Mouse (Mus musculus): ENCODE measurements around the gene Polr3gl.

Gene Polr3gl

DNA sequence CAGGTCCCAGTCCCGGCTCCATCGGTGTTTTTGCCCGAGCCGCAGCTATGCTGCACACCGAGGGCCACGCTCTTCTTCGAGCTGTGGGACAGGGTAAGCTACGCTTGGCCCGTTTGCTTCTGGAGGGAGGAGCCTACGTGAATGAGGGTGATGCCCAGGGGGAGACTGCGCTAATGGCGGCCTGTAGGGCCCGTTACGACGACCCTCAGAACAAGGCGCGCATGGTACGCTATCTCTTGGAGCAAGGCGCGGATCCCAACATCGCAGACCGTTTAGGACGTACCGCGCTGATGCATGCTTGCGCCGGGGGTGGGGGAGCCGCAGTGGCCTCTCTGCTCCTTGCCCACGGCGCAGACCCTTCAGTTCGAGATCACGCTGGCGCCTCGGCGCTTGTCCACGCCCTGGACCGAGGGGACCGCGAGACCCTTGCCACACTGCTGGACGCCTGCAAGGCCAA lies 3.5 kb upstream of the Polr3gl start:
- DNase-seq, result peak; percentile 50

DNA sequence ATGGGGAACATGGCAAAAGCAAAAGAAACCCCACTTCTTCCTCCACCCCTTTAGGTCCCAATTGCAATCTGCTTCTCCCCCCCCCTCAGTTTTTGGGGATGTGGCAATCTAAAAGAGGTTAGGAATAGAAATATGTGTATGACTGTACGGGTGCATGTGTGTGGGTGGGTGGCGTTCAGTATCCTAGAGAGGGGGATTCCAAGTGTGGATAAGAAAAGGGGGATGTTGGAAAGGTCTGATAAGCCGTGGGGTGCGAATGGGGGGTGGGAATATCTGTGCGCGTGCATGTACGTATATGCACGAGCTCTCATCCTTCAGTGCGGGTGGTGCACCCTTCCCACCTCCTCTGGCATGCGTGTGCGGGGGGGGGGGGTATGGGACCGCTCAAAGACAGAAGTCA lies 2.9 kb upstream of the Polr3gl start:
- DNase-seq, result peak; percentile 50

DNA sequence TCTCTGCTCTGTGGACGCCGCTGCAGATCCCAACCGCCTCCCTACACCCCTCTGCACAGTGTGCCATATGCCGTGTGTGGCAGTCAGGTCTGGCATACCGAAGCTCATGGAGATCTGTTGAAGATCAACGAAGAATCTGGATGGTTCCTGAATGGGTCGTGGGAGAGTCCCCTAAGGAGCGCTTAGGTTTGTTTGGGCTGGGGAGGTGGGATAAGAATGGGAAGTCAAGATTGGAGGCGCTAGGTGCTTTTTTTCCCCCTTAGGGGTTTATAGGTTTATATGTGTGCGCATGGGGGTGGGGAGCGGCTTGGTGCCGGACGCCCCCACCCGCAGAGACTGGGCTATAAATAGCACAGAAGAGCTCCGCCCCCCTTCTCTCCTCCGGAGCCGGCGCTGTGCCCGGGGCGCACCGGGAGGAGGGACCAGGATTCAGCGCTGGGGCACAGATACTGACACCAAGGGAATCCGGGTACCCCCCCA lies 2.3 kb upstream of the Polr3gl start, which contains the start of gene Ankrd34a:
TSS of gene Ankrd34a (plus strand) at position 409 of the 480 bp plus-strand sequence.
- peak; percentile 79 for DNase-seq

DNA sequence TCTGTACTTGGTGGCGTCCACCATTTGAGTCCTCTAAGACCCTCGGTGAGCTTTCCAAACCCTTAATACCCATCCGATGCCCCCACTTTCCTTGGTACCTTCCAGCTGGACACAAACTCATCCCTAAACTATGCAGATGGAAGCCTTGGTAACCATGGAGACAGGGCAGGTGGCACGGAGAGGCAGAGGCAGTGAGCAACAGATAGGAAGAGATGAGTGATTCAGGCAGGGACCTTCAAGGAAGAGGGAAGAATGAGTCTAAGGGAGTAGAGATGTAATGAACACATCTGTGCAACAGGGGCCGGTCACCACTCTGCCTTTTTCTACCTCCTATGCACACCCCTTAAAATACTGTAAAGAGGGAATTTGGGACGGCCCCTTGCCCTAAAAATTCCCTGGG lies 1.7 kb upstream of the Polr3gl start:
- DNase-seq, result no peak

DNA sequence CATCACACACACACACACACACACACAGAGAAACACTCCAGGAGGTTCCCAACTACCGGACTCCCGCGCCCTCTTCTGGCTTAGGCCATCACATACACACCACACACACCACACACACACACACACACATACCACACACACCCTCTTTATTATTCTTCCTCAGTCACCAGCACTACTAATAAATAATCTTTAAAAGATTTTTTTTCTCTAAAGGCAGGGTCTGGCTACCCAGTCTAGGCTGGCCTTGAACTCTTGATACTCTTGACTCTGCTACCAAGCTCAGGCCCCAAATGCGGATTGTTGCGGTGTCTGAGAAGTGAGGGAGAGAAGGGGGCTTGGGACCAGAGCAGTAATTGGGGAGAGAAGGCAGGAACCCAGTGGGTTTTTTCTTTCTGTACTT lies 870 bp upstream of the Polr3gl start:
- DNase-seq, result no peak

DNA sequence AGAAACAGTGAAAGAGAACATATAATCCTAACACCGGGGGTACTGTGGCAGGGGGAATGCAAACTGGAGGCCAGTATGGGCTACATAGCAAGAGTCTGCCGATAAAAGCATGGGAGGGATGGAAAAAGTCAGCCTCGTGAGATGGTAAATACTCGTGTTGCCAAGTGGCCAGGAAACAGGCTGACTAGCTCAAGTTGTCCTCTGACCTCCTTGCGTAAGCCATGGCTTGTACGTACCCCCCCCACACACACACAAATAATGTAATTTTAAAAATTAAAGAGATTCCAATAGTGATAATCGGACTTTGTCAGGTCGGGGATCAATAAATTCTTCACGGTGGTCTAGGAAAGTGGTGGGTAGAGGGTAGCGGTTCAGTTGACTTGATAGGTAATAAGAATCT lies 607 bp downstream of the Polr3gl start:
- DNase-seq, result no peak

DNA sequence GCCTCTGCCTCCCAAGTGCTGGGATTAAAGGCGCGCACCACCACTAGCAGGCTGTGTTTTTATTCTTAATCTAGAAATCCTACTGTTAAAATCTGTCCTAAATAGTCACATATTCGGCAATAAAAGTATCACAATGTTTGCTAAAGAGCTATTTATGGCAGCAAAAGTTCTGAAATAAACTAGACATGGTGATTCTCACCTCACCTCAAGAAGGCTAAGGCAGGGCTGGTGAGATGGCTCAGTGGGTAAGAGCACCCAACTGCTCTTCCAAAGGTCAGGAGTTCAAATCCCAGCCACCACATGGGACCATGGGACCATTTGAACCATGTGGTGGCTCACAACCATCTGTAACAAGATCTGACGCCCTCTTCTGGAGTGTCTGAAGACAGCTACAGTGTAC lies 3.3 kb downstream of the Polr3gl start:
- no peak for DNase-seq

DNA sequence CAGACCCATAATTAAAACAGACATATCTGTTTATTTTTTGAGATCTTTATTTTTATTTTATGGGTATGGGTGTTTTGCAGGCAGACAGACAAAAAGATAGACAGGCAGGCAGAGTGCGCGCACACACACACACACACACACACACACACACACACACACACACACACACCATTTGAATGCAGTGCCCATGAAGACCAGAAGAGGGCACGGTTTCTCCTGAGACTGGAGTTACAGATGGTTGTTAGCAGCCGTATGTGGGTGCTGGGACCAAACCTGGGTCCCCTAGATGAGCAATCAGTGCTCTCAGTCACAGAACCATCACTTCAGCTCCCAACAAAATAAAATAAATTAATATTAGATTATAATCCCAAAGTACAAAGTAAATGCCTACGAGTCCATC lies 10.6 kb downstream of the Polr3gl start:
- DNase-seq, result no peak

DNA sequence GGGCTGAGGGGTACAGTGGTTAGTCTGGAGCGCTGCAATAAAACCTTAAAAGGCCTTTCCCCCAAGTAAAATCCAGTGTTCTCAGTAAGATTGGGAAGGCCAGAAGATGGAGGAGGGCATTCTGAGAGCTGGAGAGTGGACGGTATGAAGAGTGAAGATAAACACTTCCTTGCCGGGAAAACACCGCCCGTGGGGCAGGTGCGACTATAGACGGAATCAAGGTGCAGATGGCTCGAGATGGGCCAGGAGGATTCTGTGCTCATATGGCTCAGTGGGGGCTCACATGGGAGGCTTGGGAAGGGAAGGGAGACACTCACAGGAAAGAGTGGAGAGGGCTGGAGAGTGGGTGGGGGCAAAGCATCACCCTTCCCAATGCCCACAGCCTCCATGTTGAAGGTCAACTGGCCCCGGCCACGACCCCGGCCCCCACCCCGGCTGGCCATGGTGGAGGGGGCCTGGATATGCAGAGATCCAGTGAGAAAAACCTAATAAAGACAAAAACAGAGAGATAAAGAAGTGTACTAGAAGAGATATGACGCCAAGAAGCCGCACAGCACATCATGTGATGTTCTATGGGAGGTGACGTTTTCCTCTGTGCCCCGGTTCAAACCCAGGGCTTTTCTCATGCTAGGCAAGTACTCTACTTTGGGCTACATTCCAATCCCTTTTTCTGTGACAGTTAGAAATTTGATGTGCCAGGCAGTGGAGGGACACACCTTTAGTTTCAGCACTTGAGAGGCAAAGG lies 12.0 kb downstream of the Polr3gl start:
- no peak for DNase-seq

DNA sequence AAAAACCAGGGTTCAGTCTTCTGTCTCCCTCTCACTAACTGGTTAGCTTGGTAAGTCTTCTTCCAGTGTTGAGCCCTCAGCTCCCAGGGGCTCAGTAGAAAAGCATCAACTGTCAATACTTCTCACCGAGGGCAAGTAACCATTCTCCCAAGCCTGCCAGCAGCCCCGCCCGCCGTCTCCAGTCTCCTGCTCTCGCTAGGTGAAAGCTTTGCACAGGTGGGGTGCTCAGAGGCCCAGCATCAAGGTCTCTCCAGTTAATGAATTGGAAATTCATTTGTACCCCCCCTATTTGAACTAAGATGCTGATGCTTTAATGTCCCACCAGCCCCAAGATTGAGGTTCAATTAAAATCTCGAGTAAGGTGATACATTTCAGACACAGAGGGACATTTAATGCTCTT lies 12.8 kb downstream of the Polr3gl start:
- no peak for DNase-seq

DNA sequence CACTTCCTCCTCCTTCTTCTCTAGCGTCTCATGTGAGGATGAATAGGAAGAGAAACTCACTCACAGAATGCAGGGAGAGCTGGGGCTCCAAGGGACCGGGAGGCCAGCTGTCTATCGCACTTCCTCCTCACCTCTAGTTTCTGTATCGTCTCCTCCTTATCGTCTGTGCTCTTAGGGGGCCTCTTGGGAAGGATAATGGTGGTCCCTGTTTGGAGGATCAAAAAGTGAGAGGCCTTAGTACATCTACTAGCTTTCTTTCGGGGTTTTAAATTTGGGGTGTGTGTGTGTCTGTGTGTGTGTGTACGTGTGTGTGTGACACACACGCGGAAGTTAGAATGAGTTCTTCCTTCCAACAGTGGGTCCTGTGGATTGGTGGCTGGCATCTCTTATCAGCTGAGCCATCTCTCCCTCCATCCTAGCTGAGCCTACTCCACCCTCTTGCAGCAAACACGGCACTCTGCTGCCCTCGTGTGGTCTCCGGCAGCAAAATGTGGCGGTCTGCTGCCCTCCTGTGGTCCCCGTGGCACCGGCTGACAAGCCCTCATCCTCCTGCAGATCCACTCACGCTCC lies 14.0 kb downstream of the Polr3gl start:
- peak; percentile 89 for DNase-seq

DNA sequence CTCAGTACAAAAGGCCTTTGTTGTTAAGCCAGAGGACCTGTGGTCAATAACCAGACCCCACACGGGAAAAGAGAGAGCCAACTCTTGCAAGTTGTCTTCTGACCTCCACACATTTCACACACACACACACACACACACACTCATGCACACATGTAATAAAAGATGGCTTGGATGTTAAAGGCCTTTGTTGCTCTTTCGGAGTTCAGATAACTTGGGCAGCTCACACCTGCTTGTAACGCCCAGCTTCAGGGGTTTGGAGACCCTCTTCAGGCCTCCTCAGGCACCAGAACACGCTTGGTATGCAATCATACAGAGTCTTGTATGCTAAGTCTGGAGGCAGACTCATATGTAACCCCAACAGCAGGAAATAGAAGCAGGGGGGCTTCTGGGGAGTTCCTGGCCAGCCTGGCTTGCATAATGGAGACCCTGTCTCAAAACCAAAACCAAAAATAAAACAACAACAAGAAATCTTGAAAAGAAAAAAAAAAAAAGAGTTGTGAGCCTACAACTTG lies 14.7 kb downstream of the Polr3gl start:
- no peak for DNase-seq

DNA sequence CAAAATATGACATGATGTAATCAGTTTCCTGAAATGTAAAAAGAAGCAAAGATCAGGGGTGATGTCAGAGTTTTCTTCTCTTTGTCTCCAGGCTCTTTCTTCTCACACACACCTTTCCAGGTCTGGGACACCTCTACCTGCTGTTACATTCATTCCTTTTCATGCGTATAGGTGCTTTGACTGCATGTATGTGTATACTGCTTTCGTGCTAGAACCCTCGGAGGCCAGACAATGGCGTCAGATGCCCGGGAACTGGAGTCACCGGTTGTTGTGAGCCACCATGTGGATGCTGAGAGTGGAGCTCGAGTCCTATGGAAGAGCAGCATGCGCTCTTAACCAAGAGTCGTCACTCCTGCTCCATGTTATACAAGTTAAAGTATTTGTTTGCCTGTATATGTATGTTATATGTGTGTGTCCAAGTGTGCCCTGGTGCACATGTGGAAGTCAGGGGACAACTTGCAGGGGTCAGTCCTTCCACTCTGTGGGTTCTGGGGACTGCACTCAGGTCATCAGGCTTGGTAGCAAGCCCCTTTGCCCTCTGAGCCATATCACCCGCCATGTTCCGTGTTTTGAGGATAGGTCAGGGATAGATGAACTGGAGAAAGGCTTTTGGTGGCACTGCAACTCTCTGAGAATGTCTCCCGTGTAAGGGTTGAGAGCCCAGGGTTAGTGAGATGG lies 15.3 kb downstream of the Polr3gl start:
- no peak for DNase-seq

DNA sequence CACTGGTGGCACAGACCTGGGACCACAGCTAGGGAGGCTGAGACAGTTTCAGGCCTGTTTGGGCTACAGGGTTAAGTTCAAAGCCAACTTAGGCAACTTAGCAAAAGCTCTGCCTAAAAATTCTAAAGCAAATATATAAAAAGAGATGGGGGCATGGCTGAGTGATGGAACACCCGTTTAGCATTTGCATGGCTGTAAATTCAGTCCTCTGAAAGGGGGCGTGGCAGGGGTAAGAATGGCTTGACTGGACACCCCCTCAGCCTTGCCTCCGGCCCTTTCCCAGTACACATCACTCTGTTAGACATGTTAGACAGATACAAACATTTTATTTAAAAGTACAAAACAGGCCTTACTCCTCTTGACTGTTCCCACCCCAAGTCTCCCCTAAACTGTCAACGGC lies 16.4 kb downstream of the Polr3gl start:
- no peak for DNase-seq

DNA sequence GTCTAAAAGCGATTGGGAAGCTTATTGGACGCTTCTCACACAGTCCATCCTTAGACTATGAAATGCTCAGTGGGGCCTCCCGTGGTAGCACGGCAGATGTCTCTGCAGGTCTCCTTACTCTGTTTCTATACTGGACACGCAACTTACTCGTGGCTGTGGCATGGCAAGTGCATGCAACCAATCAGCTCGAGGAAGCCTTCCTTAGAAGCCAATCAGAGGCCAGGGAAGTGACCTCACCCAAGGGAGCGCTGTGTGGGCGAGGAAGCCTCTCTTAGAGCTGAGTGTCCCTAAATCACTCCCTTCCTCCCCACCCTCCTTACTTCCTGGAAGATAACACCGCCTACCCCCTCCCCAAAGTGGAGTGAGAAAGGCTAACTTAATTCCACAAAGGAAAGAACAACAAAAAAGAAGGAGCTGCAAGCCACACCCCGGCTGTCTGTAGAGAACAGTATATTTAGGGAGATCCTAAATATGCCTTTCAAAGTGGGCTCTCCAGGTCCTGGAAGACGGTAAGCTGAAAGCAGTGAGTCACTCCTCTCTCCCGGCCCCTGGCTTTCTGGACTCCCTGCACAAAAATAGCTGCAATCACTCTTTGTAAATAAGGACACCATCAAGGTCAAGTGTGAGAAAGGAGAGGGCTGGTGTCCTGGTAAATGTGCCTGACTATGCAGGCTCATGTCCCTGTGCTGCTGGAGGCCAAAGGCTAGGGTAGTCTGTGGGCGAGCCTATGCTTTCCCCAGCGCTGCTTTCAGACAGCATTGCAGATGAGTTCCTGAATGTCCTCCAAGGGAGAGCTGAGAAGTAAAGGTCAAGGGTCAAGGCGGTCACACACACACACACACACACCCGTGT lies 17.1 kb downstream of the Polr3gl start, which contains the start of gene Gm16253:
TSS of gene Gm16253 (plus strand) at position 295 of the 852 bp plus-strand sequence.
- DNase-seq, result peak; percentile 83

DNA sequence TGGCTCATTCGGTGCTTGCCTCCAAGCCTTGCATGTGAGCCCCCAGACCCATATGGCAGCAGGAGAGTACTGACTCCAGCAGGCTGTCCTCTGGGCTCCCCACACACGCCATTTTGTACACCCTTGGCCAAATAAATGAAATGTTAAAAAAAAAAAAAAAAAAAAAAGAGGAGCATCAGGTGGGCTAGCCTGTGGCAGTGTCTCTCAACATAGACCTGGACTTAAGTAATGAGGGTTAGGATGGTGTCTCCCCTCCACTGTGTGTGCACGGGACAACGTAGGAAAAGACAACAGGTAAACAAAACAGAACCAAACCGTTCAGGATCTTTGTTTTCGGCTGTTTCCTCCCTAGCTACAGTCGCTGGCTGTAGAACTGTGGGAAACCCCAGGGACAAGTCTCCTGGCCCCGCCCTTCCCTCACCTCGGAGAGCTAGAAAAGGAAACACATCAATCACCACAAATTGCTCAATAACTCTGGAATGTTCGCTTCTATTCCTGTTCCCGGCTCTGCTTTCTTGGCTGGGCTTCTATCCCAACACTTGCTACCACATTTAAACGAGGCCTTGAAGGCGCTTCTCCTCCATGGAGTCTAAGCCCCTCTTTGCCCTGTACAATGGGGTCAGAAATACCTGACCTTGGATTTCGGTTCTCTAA lies 17.8 kb downstream of the Polr3gl start:
- no peak for DNase-seq

DNA sequence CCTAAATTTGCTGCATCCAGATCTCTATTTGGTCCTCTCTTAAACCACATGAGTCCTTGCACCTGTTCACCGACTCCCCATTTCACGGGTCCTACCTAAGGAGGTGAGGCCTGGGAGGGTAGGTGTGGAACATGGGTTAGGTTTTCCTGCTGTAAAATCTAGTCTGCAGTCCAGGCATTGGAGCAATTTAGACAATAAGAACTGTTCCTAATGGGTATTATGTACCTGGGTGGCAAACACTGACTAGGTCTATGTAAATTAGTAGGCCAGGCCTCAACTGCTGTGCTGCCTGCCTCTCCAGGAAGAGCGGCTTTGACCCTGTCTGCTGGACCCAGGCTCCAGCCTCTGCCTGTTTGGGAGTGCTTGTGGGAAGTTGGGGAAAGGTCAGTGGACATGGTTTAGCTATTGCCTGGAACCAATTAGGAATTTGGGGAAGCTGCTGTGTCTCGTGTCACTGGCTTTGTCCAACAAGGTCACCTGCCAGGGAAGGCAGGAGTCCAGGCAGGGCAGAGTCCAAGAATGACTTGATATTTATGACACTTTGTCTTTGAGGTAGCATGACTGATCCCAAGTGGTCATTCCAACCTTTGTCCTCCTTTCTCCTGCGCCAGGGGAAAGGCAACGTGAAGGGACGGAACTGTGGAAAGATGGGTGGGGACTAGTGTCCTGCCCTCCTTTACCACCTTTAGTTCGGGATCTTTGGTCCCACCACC lies 18.6 kb downstream of the Polr3gl start:
- DNase-seq, result no peak

DNA sequence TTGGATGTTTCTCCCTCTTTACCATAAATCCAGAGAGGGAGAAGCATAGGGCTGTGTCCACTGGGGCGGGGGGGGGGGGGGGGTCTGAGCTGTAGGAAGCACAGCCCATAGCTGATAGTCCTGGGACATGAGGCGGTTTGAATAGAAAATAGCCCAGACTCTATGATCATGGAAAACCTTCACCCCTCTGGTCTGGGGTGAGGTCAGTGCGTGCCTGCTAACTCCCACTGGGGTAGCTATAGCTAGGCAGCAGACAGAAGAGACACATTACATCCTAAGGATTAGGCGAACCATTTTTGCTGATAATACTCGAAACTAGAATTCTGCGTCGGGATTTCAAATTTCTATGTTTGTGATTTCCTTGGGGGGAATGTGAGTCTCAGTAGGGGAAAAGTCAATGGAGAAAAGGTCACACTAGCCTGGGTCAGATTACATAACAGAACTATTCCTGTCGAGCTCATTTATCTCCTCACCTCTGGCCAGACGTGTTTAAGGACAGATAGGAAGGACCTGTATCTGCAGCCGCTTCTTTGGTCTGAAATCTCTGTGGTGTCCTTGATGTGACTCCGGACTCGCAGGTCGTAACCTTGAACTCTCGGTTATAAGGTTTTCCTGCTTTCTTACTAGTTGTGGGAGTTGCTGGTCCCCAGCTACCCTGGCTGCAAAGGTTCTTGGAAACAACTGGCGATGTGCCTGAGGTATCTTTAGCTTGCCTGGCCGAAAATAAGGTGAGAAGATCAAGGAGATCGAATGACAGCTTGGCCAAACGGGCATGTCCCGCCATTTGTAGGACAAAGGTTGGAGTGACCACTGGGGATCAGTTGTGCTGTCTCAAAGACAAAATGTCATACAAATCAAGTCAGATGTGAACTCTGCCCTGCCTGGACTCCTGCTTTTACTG lies 20.1 kb downstream of the Polr3gl start:
- DNase-seq, result no peak

DNA sequence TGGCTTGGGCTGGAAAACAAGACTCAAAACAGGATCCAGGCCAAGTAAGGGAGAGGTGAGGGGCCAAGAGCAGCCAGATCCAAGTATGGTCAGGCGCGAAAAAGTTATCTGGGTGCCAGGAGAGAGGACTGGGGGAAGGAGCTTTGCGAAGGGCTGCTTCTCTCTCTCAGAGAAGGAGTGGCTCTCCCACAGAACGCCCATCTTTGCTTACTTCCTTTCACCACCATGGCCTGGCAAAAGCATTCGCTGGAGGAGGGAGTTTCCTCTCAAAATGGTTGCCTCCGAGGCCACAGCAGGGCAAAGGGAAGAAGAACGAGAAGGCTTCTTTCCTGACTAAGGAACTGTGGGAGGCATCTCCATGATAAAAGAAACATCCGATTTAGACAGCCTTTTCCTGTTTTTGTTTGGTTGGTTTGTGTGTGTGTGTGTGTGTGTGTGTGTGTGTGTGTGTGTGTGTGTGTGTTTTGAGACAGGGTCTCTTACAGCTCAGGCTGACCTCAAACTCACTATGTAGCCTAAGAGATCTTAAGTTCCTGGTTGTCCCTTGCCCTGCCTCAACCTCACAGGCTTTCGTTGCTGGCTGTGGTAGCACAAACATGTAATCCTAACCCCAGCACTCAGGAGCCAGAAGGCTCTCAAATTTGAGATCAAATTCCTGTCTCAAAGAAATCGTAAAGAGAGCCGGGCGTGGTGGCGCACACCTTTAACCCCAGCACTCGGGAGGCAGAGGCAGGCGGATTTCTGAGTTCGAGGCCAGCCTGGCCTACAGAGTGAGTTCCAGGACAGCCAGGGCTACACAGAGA lies 21.9 kb downstream of the Polr3gl start:
- no peak for DNase-seq

Data from right cerebral cortex, postnatal 14 days (tissue).